Mouse (Mus musculus): ENCODE measurements around the gene Cdca7l. TPM values are rescaled to one million over a fixed set of nuclear protein-coding genes. Genes with fewer than 3 reads are reported as not detected.

The Cdca7l gene
- polyA plus RNA-seq, 1 experiment from 2014 or later = 59.9 TPM

DNA sequence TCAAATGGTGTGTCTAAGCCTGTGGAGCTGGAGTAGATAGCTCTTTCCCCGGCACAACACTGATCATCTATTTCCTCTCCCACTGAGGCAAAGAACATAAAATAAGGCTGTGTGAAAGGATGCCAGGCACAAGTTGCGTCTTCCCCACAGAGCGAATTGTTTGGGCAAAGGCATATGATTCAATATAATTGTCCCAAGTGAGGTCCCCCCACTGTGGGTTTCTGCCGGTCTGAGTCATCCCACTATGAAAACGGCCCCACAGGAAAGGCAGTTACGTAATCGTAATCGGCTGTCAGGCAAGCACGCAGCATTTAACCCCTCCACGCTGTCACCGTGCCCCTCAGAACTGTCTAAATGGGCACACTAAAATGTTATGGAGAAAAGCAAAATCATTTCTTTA is 6.0 kb downstream of the Cdca7l start:
- H3K27ac ChIP-seq = no peak overlapping the region
- H3K4me2 ChIP-seq = no peak overlapping the region
- no peak overlapping the region for H3K9ac ChIP-seq
- no peaks in the 10 kb centered on the region for H3K36me3 ChIP-seq
- H3K4me3 ChIP-seq = no peak overlapping the region
- H3K9me3 ChIP-seq = no peaks in the 10 kb centered on the region
- WGBS = 23% methylated on average over 11 of the region's 11 CpGs
- H3K4me1 ChIP-seq = 0 out of 2 replicates have a peak, but pooled peaks cover 6% of the 10 kb centered on the region
- ATAC-seq (ENCODE audit: borderline replicate concordance, extremely low read depth, low FRiP score, low TSS enrichment) = no peak; the same call in 1 of the 2 replicates
- peaks cover 13% of the 10 kb centered on the region for H3K27me3 ChIP-seq

DNA sequence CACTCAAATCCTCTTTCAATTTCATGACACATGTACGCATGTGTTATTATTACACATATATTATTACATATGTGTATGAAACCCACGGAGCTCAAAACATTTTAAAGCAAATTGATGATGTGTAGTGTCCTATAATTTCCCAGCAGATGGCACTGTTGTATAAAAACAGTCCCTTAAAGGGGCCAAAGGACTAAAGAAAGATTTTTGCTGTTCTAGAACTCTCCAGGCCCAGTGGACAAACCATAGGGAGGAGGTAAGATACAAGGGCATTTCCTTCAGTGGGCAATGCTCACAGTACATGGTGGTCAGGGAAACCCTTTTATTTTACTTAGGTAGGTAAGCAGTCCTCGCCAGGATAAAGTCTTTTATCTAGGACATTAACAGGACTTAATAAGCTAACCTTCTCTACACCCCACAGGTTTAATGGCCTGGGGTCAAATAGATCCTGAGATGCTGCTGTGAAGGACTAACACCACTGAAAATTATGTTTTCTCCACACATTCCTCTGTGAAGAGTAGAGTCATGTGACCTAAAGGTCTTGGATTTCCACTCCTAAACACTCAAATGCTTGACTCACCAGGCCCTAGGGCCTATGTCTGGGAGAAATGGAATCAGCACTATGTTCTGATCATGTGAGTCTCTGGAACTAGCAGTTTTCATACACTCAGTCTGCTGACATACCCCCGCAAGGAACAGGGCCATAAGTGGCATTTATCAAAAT is 16.2 kb downstream of the Cdca7l start:
- H3K4me1 ChIP-seq = no peaks in the 10 kb centered on the region
- H3K9me3 ChIP-seq = no peaks in the 10 kb centered on the region
- H3K27me3 ChIP-seq = no peaks in the 10 kb centered on the region
- no peak overlapping the region for H3K4me2 ChIP-seq
- H3K4me3 ChIP-seq = no peak overlapping the region
- no peak overlapping the region for H3K27ac ChIP-seq
- H3K36me3 ChIP-seq = no peaks in the 10 kb centered on the region
- no peak overlapping the region for H3K9ac ChIP-seq
- WGBS = 43% methylated on average over 4 of the region's 4 CpGs
- ATAC-seq (ENCODE audit: borderline replicate concordance, extremely low read depth, low FRiP score, low TSS enrichment) = 0 out of 2 replicates have a peak, but pooled peaks have one; percentile 39

GRCm38 (mm10) chr12:117820859-117821221 is 16.8 kb downstream of the Cdca7l start:
- H3K27ac ChIP-seq = no peak overlapping the region
- H3K4me3 ChIP-seq = no peak overlapping the region
- H3K36me3 ChIP-seq = no peaks in the 10 kb centered on the region
- no peaks in the 10 kb centered on the region for H3K9me3 ChIP-seq
- 0 out of 2 replicates have a peak, but pooled peaks have one; percentile 3 for ATAC-seq (ENCODE audit: borderline replicate concordance, extremely low read depth, low FRiP score, low TSS enrichment)
- no peak overlapping the region for H3K9ac ChIP-seq
- no peaks in the 10 kb centered on the region for H3K27me3 ChIP-seq
- H3K4me2 ChIP-seq = no peak overlapping the region
- H3K4me1 ChIP-seq = no peaks in the 10 kb centered on the region

GRCm38 (mm10) chr12:117821394-117821793 is 17.3 kb downstream of the Cdca7l start:
- H3K4me1 ChIP-seq = no peaks in the 10 kb centered on the region
- no peak overlapping the region for H3K4me3 ChIP-seq
- H3K4me2 ChIP-seq = no peak overlapping the region
- no peak overlapping the region for H3K9ac ChIP-seq
- no peak overlapping the region for H3K27ac ChIP-seq
- WGBS = 52% methylated on average over 1 of the region's 1 CpGs
- no peaks in the 10 kb centered on the region for H3K36me3 ChIP-seq
- ATAC-seq (ENCODE audit: borderline replicate concordance, extremely low read depth, low FRiP score, low TSS enrichment) = no peak
- no peaks in the 10 kb centered on the region for H3K27me3 ChIP-seq
- H3K9me3 ChIP-seq = no peaks in the 10 kb centered on the region

GRCm38 (mm10) chr12:117828350-117828749 is 24.3 kb downstream of the Cdca7l start:
- H3K4me1 ChIP-seq = peaks cover 5% of the 10 kb centered on the region
- no peaks in the 10 kb centered on the region for H3K9me3 ChIP-seq
- H3K9ac ChIP-seq = no peak overlapping the region
- no peak overlapping the region for H3K4me3 ChIP-seq
- H3K27me3 ChIP-seq = no peaks in the 10 kb centered on the region
- ATAC-seq (ENCODE audit: borderline replicate concordance, extremely low read depth, low FRiP score, low TSS enrichment) = peak; percentile 27; the same call in 1 of the 2 replicates
- no peak overlapping the region for H3K27ac ChIP-seq
- 23% methylated on average over 3 of the region's 3 CpGs for WGBS
- H3K4me2 ChIP-seq = no peak overlapping the region
- H3K36me3 ChIP-seq = no peaks in the 10 kb centered on the region

GRCm38 (mm10) chr12:117831351-117831961 is 27.4 kb downstream of the Cdca7l start:
- Histone ChIP-seq H3K9ac (no peak overlapping the region), H3K4me2 (no peak overlapping the region), H3K4me3 (no peak overlapping the region), H3K27me3 (no peaks in the 10 kb centered on the region), H3K9me3 (no peaks in the 10 kb centered on the region), H3K36me3 (no peaks in the 10 kb centered on the region), H3K4me1 (peaks cover 5% of the 10 kb centered on the region), H3K27ac (no peak overlapping the region)
- no peak for ATAC-seq (ENCODE audit: borderline replicate concordance, extremely low read depth, low FRiP score, low TSS enrichment)
- WGBS = 37% methylated on average over 8 of the region's 8 CpGs

DNA sequence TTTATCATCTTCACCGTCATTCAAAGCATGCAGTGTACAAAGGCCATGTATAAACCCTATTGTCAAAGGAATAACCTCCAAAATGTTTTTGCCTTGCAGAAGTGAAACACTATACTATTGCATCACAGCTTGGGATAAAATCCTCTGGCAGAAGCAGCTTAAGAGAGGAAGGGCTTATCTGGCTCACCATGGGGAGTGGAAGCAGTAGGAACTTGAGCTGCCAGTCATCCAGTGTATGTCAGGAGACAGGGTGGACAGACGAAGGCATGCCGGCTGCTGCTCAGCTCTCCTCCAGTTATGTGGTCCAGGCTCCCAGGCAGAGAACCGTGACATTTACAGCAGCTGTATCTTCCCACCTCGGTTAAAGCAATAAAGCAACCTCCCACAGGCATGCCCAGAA is 28.1 kb downstream of the Cdca7l start:
- Histone ChIP-seq H3K27me3 (no peaks in the 10 kb centered on the region), H3K36me3 (no peaks in the 10 kb centered on the region), H3K4me2 (no peak overlapping the region), H3K27ac (no peak overlapping the region), H3K9me3 (no peaks in the 10 kb centered on the region), H3K9ac (no peak overlapping the region), H3K4me1 (peaks cover 5% of the 10 kb centered on the region), H3K4me3 (no peak overlapping the region)
- no peak for ATAC-seq (ENCODE audit: borderline replicate concordance, extremely low read depth, low FRiP score, low TSS enrichment)
- 39% methylated on average over 5 of the region's 5 CpGs for WGBS

DNA sequence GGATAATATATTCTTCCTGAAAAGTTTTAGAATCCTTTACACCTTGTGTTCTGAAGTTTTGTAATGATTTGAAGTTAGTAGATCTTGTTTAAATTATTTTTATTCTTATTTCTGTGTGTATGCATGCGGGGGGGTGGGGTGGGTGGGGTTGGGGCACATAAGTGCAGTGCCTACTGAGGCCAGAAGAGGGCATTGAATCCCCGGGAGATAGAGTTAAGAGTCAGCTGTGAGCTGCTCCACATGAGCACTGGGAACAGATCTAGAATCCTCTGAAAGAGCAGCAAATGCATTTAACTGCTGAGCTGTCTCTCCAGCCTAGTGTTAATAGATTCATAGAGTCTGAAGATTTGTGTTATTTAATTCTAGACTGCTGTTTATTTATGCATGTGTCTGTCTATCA is 30.6 kb downstream of the Cdca7l start:
- H3K27me3 ChIP-seq = no peaks in the 10 kb centered on the region
- ATAC-seq (ENCODE audit: borderline replicate concordance, extremely low read depth, low FRiP score, low TSS enrichment) = no peak
- 65% methylated on average over 2 of the region's 2 CpGs for WGBS
- H3K4me1 ChIP-seq = no peaks in the 10 kb centered on the region
- no peak overlapping the region for H3K4me3 ChIP-seq
- no peaks in the 10 kb centered on the region for H3K9me3 ChIP-seq
- no peak overlapping the region for H3K27ac ChIP-seq
- no peak overlapping the region for H3K4me2 ChIP-seq
- H3K36me3 ChIP-seq = no peaks in the 10 kb centered on the region
- no peak overlapping the region for H3K9ac ChIP-seq

GRCm38 (mm10) chr12:117835371-117835770 is 31.3 kb downstream of the Cdca7l start:
- H3K4me1 ChIP-seq = no peaks in the 10 kb centered on the region
- H3K27me3 ChIP-seq = no peaks in the 10 kb centered on the region
- H3K9me3 ChIP-seq = no peaks in the 10 kb centered on the region
- ATAC-seq (ENCODE audit: borderline replicate concordance, extremely low read depth, low FRiP score, low TSS enrichment) = 0 out of 2 replicates have a peak, but pooled peaks have one; percentile 33
- no peak overlapping the region for H3K4me3 ChIP-seq
- no peak overlapping the region for H3K9ac ChIP-seq
- no peak overlapping the region for H3K27ac ChIP-seq
- no peaks in the 10 kb centered on the region for H3K36me3 ChIP-seq
- WGBS = 18% methylated on average over 10 of the region's 10 CpGs
- no peak overlapping the region for H3K4me2 ChIP-seq

DNA sequence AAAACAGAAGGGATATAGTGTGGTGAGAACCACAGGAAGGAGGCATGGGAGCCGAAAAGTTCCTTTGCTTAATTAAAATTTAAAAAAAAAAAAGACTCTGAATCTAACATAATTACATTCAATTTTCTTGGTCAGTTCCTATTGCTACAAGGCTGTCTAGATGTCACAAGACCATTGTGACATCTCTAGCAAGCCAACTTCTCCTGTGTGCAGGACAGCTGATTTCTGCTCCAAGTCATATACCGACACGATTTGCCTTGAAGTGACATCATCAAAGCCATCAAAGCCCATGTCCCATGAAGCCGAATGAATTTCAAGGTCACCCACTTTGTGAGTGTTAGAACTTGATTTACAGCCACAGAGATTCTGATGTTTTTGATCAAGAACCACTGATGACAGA is 33.3 kb downstream of the Cdca7l start:
- no peak for ATAC-seq (ENCODE audit: borderline replicate concordance, extremely low read depth, low FRiP score, low TSS enrichment)
- Histone ChIP-seq H3K9ac (no peak overlapping the region), H3K4me2 (no peak overlapping the region), H3K27ac (no peak overlapping the region), H3K36me3 (no peaks in the 10 kb centered on the region), H3K9me3 (no peaks in the 10 kb centered on the region), H3K27me3 (no peaks in the 10 kb centered on the region), H3K4me1 (no peaks in the 10 kb centered on the region), H3K4me3 (no peak overlapping the region)
- WGBS = 75% methylated on average over 4 of the region's 4 CpGs

DNA sequence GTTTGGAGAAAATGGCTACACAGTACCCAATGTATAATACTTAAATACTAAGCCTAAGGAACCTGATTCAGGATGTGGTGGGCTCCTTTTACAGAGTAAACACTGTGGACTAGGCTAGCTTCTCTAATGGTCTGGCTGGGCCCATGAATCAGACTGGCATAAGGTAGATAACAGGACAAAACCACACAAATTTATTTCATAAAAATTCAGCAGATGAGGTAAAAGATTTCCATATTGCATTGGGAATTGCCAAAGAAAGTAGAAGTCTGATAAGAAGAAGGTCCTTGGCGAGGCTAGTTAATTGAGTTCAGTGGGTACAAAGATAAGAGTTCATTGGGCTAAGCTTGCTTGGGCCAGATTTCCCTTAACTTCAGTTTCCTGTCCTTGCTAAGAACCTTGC is 36.6 kb downstream of the Cdca7l start:
- Histone ChIP-seq H3K4me1 (peaks cover 5% of the 10 kb centered on the region), H3K4me3 (no peak overlapping the region), H3K27ac (no peak overlapping the region), H3K4me2 (no peak overlapping the region), H3K36me3 (no peaks in the 10 kb centered on the region), H3K27me3 (no peaks in the 10 kb centered on the region), H3K9me3 (no peaks in the 10 kb centered on the region), H3K9ac (no peak overlapping the region)
- no peak for ATAC-seq (ENCODE audit: borderline replicate concordance, extremely low read depth, low FRiP score, low TSS enrichment)
- 76% methylated on average over 1 of the region's 1 CpGs for WGBS

- peaks cover 5% of the 10 kb centered on the region for H3K4me1 ChIP-seq
- H3K27ac ChIP-seq = no peak overlapping the region
- no peak overlapping the region for H3K9ac ChIP-seq
- no peak for ATAC-seq (ENCODE audit: borderline replicate concordance, extremely low read depth, low FRiP score, low TSS enrichment)
- 64% methylated on average over 1 of the region's 1 CpGs for WGBS
- no peaks in the 10 kb centered on the region for H3K36me3 ChIP-seq
- H3K27me3 ChIP-seq = no peaks in the 10 kb centered on the region
- peak overlapping the region; percentile 92 for H3K4me2 ChIP-seq
- H3K9me3 ChIP-seq = no peaks in the 10 kb centered on the region
- no peak overlapping the region for H3K4me3 ChIP-seq
These were observed 38.6 kb downstream of the Cdca7l start for GRCm38 (mm10) chr12:117842676-117843075.

Measured in lung, embryonic 15.5 days (tissue).